Mouse (Mus musculus) adrenal gland, postnatal 25 days (tissue): ENCODE results near the gene Ccdc9. TPM values are rescaled to one million over a fixed set of nuclear protein-coding genes. Genes with fewer than 3 reads are reported as not detected.
"Not testable (repeated sequence)": the region's sequence is repeated elsewhere in the genome, so short reads cannot be mapped to it uniquely, and the experiment has no call there.

Source experiments
- DNase-seq: peaks from one replicate; pipeline ENCODE4 v3.0.0; 2021; ENCODE audit warnings: mixed read lengths
- total RNA-seq: library from RNA; stranded (reverse); gene quantifications from 2 replicates; pipeline ENCODE4 v1.2.3, GENCODE M21; 2021

The Ccdc9 gene
- total RNA-seq, 1 experiment from 2014 or later = 93.6 TPM

DNA sequence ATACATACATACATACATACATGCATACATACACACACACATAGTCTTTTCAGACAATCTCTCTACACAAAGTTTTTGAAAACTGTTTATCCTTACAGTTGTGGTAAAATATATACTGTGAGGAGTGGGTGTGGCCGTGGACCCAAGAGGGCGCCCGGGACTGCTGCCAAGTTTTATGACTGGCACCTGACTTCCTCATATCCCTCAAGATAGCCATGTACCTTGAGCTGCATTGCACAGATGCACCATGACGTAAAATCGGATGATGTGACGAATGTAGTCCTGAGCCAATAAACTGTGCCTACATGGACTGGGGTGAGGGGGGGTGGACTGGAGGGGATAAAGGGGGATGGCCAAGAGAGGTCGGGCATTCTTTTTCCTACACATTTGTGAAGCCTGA, 20.0 kb downstream of the Ccdc9 start:
- not testable (repeated sequence) for DNase-seq

DNA sequence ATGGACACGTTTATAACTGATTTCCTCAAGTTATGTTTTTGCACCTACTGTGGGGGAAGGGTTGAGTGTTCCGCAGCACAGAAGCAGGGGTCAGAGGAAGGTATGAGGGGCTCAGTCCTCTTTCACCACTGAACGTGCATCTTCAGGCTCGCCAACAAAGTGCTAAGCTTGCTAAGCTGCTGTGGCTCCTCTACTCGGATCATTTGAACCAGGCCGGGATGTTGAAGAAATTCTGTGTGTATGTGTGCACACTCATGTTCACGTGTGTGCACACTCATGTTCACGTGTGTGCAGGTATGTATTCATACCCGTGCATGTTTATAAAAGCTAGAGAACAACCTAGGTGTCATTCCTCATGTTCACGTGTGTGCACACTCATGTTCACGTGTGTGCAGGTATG, 20.7 kb downstream of the Ccdc9 start:
- DNase-seq = no peak

DNA sequence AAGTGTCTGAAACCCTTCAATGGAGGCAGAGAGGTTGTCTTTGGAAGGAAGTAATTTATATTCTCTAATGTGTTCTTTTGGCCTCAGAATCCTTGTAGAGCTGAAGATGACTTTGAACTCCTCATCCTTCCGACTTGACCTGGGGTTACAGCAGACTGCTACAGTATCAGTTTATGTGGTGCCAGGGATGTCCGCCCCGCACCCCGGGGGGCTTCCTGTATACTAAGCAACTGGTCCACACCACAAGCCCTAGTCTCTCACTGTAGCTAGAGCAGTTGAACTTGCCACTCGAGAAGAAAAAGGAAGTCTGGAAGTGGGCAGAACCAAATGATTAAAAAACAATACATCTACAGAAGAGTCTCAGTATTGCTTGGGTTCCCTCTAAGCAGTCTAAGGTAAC, 22.8 kb downstream of the Ccdc9 start:
- no peak for DNase-seq

DNA sequence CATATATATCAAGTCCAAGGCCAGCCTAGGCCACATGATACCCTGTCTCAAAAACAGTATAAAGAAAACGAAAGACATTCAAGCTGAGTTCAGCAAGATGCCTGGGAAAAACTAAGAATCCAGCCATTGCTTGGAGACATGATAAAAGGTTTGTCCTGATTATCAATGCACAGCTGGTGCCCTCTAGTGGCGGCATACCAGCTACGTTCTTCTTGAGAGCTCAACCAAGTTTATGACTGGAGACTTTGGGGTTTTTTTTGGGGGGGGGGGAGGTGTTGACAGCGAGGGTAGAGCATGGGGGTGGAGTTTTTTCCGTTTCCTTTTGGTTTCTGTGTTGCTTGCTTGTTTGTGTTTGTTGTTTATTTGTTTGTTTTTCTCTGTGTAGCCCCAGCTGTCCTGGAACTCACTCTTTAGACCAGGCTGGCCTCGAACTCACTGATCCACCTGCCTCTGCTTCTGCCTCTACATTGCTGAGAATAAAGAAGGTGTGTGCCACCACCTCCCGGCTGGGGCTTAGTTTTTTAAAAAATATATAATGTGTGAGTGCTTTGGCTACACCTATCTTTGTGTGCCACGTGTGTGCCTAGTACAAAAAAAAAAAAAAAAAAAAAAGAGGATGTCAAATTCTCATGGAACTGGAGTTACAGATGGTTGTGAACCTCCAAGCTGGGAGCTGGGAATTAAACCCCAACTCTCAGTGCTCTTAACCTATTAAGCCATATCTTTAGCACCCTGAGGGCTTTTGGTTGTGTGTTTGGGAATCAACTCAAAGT, 23.4 kb downstream of the Ccdc9 start:
- DNase-seq = peak; percentile 83

DNA sequence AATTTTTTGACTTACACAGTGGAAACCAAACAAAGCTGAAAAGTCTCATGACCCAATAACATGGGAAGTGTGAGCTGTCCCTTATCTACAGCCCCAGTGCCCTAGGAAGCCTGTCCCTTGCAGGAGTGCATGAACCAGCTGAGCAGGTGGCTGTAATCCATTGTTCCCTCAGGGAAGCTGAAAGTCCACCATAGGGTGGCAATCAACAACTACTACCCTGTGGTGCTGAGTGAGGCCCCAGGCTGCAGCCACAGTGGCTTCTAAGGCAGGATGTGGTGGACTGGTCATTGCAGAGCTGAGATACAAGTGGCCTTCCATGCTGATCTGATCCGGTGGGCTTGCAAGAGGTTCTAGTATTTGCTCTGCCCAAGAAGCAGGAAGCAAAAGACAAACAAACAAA, 25.5 kb downstream of the Ccdc9 start:
- no peak for DNase-seq

GRCm38 (mm10) chr7:16259110-16259590, 27.4 kb downstream of the Ccdc9 start, which contains the start of gene C5ar1:
Gene C5ar1 (minus strand): TSS chr7:16259540.
- no peak for DNase-seq

GRCm38 (mm10) chr7:16257830-16258229, 28.8 kb downstream of the Ccdc9 start:
- no peak for DNase-seq

DNA sequence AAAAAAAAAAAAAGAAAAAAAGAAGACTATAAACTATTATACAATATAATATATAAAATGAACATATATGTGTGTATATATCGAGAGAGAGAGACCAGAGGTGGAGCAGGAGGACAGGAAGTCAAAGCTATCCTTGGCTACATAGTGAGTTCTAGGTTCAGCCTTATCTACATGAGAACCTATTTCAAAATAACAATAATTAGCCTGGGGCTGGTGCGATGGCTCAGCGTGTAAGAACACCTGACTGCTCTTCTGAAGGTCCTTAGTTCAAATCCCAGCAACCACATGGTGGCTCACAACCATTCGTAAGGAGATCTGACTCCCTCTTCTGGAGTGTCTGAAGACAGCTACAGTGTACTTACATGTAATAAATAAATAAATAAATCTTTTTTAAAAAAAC, 30.6 kb downstream of the Ccdc9 start:
- DNase-seq = not testable (repeated sequence)

DNA sequence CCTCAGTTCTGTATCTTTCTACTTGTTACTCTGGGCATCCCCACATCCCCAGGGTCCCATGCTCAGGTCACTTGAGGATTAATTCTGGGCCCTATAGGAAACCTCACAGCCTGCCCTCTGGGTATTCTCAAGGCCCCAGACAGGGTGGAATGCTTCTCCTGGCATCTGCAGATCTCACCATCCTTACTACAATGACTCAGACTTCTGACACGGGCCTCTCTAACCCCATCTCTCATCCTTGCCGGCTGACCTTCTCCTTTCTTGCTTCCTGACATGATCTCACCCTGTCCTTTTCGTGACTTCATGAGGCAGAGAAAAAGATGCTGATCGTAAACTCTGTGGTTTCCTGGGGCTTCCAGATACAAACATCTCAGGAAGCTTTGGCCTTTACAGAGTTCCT, 32.4 kb downstream of the Ccdc9 start:
- no peak for DNase-seq

GRCm38 (mm10) chr7:16250687-16251086, 35.9 kb downstream of the Ccdc9 start:
- DNase-seq = no peak

DNA sequence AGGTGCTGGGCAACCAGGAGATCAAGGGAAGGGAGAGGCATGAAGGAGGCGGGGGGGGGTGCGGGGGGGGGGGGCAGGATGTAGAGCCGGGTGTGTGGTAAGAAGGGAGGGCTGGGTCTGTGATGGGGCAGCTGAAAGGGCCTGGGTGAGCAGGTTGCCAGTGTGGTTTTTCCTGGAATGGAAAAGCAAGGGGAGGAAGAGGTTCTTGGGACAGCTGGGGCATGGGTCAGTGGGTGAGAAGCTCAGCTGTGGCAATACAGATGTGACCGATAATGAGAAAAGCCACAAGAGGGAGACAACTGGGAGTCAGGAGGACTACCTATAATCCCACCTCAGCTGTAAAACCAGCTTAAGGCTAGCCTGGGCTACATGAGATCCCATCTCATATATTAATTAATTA, 40.6 kb downstream of the Ccdc9 start:
- no peak for DNase-seq

DNA sequence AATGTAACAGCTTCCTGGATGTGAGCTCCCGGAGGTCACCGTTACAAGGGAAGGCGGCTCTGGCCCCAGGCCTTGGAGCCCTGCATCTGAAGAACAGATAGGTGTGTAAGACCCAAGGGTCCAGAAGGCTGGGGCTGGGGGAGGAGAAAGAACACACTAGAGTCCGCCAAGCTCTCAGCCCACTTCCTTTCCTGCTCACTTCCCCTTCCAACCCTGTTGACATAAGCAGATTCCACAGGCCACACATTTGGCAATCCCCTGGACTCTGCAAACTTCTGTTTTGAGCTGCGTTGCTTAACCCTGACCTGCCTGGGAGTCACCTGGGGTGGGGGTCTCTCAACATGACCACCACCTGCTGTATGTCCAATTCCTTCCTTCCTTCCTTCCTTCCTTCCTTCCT, 42.5 kb downstream of the Ccdc9 start, which contains the start of gene C5ar2:
TSS of gene C5ar2 (minus strand) at position 88 of the 400 bp plus-strand sequence.
- DNase-seq = no peak

DNA sequence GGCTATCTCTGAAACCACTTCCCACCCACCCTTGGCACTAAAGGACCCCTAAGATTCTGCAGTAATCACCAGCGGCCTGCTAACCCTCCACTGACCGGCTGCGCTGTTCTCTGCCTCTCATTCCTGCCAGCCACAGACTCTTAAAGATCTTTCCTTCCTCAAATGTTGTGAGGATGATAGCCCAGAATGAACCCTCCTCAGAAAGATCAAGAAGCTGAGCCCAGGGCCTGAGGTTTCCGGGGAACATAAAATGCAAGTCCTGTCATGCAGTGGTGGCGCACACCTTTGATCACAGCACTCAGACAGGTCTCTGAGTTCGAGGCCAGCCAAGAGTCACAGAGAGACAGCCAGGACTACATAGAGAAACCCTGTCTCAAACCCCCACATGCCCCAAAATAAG, 44.4 kb downstream of the Ccdc9 start:
- DNase-seq = no peak

- DNase-seq = no peak
Observed at GRCm38 (mm10) chr7:16241787-16242186, 44.8 kb downstream of the Ccdc9 start.

DNA sequence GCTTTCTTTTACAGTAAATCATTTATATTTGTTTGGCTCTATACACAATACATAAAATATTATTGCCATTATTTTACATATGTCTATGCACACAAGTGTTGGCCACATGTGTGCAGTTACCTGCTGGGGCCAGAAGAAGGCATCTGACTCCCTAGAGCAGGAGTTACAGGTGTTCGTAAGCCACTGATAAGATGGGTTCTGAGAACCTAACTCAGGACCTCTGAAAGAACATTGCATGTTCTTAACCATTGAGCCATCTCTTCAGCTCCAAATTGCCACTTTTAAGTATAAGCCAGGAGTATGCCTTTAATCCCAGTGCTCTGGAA, 45.7 kb downstream of the Ccdc9 start:
- DNase-seq = no peak

DNA sequence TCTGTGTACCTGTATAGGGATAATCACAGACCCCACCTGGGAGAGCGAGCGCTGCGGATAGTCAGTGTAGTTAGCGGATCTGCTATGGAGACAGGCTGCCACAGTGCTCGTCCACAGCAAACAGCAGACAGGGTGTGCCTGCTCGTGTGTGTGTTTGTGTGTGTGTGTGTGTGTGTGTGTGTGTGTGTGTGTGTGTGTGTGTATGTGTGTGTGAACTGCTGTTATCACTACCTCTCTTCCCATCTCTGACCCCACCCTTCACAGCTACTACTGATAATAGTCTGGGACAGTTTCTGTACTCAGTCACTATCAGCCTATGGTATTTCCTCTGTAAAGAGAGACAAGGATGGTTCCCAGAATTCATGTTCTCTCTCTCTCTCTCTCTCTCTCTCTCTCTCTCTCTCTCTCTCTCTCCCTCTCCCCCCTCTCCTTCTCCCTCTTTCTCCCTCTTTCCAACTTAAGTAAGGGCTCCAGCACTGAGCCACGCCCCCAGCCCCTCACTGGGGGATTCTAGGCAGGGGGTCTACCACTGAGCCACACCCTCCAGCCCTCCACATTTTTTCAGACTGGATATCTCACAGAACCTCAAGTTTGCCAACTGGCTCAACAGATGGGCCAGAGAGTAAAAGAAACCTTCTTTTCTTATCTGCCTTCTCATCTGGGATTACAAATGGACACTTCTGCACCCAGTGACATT, 46.2 kb downstream of the Ccdc9 start:
- no peak for DNase-seq

DNA sequence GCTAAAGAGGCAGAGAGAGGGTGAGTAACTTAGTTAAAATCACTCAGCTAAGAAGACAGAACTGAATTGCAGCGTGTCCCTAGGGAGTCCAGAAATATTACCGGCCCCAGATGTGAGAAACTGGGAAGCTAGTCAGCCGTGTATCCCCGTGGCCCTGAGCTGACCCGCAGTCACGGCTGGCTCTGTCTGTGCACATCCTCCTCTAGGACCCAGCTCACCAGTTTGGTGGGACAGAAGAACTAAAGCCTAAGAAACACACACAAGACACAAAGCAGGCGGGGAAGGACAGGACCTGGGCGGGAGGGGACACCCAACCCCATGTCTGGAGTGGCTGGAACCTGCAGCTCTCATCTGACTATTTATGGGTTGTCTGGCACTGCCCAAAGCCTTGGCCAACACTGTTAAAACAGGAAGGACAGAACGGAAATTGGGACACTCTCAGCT, 47.0 kb downstream of the Ccdc9 start:
- DNase-seq = no peak

DNA sequence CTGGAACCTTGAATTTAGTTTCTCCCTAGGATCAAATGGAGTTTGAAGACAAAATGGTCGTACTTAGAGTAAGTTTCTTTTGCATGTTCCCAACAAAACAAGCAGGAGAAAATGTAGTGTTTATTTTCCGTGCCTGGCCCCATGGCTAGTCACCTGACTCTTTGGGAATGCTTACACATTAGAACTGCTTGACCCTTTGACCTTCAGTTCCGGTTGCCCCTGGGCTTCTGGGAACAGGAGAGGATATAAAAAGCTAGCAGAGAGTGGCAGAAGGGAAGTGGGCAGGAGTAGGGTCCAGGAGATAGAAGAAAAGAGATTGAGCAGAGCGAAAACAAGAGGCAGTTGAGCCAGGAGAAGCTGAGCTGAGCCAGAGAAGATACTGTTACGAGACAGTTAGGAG, 56.7 kb downstream of the Ccdc9 start:
- DNase-seq = no peak

Other genes with a start within 250 kb of the Ccdc9 start
- 14.0 and 22.5 TPM in 2 replicates for gene Bicra, start 238.9 kb downstream of the Ccdc9 start, total RNA-seq
- 0.21 TPM in 1 of 2 replicates, not detected in the other for gene Zfp541, start 225.0 kb downstream of the Ccdc9 start, total RNA-seq
- 137 and 149 TPM in 2 replicates for gene Napa, start 188.3 kb downstream of the Ccdc9 start, total RNA-seq
- gene Kptn, start 166.9 kb downstream of the Ccdc9 start, total RNA-seq = 20.4 and 26.7 TPM in 2 replicates
- 2.8 and 3.3 TPM in 2 replicates for gene Slc8a2, start 157.0 kb downstream of the Ccdc9 start, total RNA-seq
- 10.9 and 12.9 TPM in 2 replicates for gene Meis3, start 111.7 kb downstream of the Ccdc9 start, total RNA-seq
- 14.1 and 20.3 TPM in 2 replicates for gene Dhx34, start 64.8 kb downstream of the Ccdc9 start, total RNA-seq
- 0.24 TPM in 1 of 2 replicates, not detected in the other for gene C5ar2, start 42.6 kb downstream of the Ccdc9 start, total RNA-seq
- 2.0 and 3.2 TPM in 2 replicates for gene C5ar1, start 27.3 kb downstream of the Ccdc9 start, total RNA-seq
- 15.6 and 26.0 TPM in 2 replicates for gene Inafm1, start 13.2 kb downstream of the Ccdc9 start, total RNA-seq
- gene Bbc3, start 21.6 kb upstream of the Ccdc9 start, total RNA-seq = 6.8 and 11.5 TPM in 2 replicates
- 67.1 and 74.1 TPM in 2 replicates for gene Sae1, start 101.0 kb upstream of the Ccdc9 start, total RNA-seq
- 47.1 and 57.3 TPM in 2 replicates for gene Zc3h4, start 114.1 kb upstream of the Ccdc9 start, total RNA-seq
- 62.2 and 70.3 TPM in 2 replicates for gene Tmem160, start 166.0 kb upstream of the Ccdc9 start, total RNA-seq
- gene Npas1, start 190.9 kb upstream of the Ccdc9 start, total RNA-seq = not detected in 2 replicates